Mouse (Mus musculus) monocyte, adult 2 months (primary cell): ENCODE measurements around the gene Nat10.

ENCODE experiments used
- DNase-seq, 2 experiments: peaks; one replicate each; pipeline ENCODE4 v3.0.0; 2022; ENCODE audit warnings: low spot score in 2 of 2, low read depth in 1 of 2

Gene Nat10

GRCm38 (mm10) chr2:103692810-103693209, 68.3 kb downstream of the Nat10 start:
- DNase-seq, result no peak

- no peak for DNase-seq
These were observed 69.8 kb downstream of the Nat10 start for GRCm38 (mm10) chr2:103691278-103691677.

GRCm38 (mm10) chr2:103690828-103691227, 70.2 kb downstream of the Nat10 start:
- no peak for DNase-seq

GRCm38 (mm10) chr2:103690425-103690824, 70.6 kb downstream of the Nat10 start:
- DNase-seq, result no peak

GRCm38 (mm10) chr2:103687888-103688287, 73.2 kb downstream of the Nat10 start:
- DNase-seq, result no peak

- DNase-seq, result no peak
These were observed 73.9 kb downstream of the Nat10 start for GRCm38 (mm10) chr2:103687143-103687542.

GRCm38 (mm10) chr2:103685581-103685980, 75.5 kb downstream of the Nat10 start:
- no peak for DNase-seq

GRCm38 (mm10) chr2:103684926-103685577, 76.0 kb downstream of the Nat10 start:
- no peak for DNase-seq

- DNase-seq, result no peak
These were observed 76.6 kb downstream of the Nat10 start for GRCm38 (mm10) chr2:103684431-103684830.

- DNase-seq, result no peak
These were observed 78.1 kb downstream of the Nat10 start for GRCm38 (mm10) chr2:103682927-103683442.

GRCm38 (mm10) chr2:103682261-103682722, 78.8 kb downstream of the Nat10 start:
- no peak for DNase-seq

GRCm38 (mm10) chr2:103681149-103681548, 79.9 kb downstream of the Nat10 start:
- DNase-seq, result no peak

GRCm38 (mm10) chr2:103680364-103681110, 80.5 kb downstream of the Nat10 start:
- DNase-seq, result no peak

- DNase-seq, result no peak
These were observed 82.6 kb downstream of the Nat10 start for GRCm38 (mm10) chr2:103678433-103678832.

GRCm38 (mm10) chr2:103677614-103678369, 83.3 kb downstream of the Nat10 start:
- no peak for DNase-seq

- no peak for DNase-seq
These were observed 84.3 kb downstream of the Nat10 start for GRCm38 (mm10) chr2:103676808-103677207.

- no peak for DNase-seq
These were observed 85.7 kb downstream of the Nat10 start for GRCm38 (mm10) chr2:103675391-103675790.

GRCm38 (mm10) chr2:103673609-103674008, 87.5 kb downstream of the Nat10 start:
- DNase-seq, result no peak

- DNase-seq, result no peak
These were observed 88.4 kb downstream of the Nat10 start for GRCm38 (mm10) chr2:103672573-103673119.
